Mouse (Mus musculus): Measurements from ENCODE around the gene Nlrc5. TPM values are rescaled to one million over a fixed set of nuclear protein-coding genes. Genes with fewer than 3 reads are reported as not detected.

Gene Nlrc5
- 0.28 and 0.47 TPM in 2 replicates for polyA plus RNA-seq (2015; fragmentation: Nextera tagmentation; extraction: Ambion mirVana)

DNA sequence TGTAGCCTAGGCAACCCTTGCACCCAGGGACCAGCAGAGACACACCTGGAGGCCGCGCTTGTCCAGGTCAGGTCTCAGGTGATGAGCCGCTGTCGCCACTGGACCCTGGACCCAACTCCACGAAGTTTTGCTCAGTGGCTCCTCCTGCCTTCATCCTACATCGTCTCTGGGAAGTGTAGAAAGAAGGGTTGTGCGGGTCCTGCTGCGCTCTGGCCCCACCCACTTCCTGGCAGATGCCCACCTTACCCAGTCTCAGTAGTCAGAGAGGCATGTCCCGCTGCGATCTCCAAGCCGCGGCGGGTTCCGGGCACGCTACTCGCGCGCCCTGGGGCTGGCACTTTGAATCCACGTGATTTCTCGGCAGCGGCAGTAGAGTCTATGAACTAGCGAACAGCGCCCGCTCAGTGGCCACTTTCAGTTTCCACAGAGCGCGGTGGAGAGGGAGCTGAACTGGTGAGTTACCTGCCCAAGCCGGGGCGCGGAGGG is at the start of gene Nlrc5:
TSS of gene Nlrc5 (plus strand) at position 376 of the 486 bp plus-strand sequence.
- Histone ChIP-seq H3K4me3 (replicated peaks; ENCODE audit: low read length) (peak within 1 kb of the TSS; percentile 47), H3K36me3 (ENCODE audit: control insufficient read depth, insufficient read depth) (no peaks in the 10 kb centered on the region), H3K9me3 (ENCODE audit: control insufficient read depth, low read length) (no peaks in the 10 kb centered on the region), H3K27me3 (replicated peaks; ENCODE audit: control insufficient read depth, insufficient read depth, low read length) (0 out of 2 replicates have a peak, but pooled peaks cover 9% of the 10 kb centered on the region), H3K9ac (replicated peaks; ENCODE audit: low read depth, low read length) (peak within 1 kb of the TSS; percentile 25; the same call in 1 of the 2 replicates), H3K4me2 (ENCODE audit: low read length) (peak within 1 kb of the TSS; percentile 83), H3K4me1 (replicated peaks; ENCODE audit: control insufficient read depth, insufficient read depth, low read length) (peaks cover 8% of the 10 kb centered on the region), H3K27ac (ENCODE audit: low read length) (no peak within 1 kb of the TSS)
- WGBS: 1% methylated on average over 29 of the region's 29 CpGs
- ATAC-seq: peak; percentile 31; the same call in 1 of the 2 replicates

DNA sequence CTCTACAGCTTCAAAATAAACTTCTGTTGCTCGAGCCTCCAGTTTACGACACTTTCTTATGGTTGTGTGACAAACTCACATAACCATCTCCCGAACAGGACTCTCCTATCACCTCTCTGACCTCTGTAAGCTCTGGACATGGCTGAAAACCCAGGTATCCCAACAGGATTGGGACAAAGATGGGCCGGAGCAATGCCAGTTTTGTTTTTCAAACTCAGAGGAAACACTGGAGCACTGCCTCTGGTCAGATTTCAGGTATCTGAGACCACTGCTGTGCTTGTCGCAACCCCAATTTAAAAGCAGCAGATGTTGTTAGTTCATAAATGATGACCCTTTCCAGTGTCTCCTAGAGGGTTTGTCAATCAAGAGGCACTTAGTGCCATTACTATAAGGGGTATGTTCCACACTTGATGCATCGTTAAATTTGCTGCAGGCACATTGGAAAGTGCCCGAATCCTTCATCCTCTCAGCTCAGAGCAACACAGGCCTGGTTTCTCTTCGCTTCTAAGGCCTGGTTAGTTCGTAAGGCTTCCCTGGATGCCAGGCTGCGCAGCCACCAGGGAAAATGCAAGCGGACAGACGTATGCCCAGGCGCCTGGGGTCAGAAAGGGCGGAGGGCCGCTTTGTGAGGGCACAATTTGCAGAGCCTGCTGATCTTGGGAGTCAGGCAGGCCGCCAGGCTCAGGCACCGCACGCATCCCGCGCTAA is 48.5 kb upstream of the Nlrc5 start:
- peak; percentile 23; the same call in 1 of the 2 replicates for ATAC-seq
- Histone ChIP-seq H3K4me1 (replicated peaks; ENCODE audit: control insufficient read depth, insufficient read depth, low read length) (peaks cover 19% of the 10 kb centered on the region), H3K36me3 (ENCODE audit: control insufficient read depth, insufficient read depth) (peaks cover 12% of the 10 kb centered on the region), H3K27ac (ENCODE audit: low read length) (peak overlapping the region; percentile 92), H3K27me3 (replicated peaks; ENCODE audit: control insufficient read depth, insufficient read depth, low read length) (no peaks in the 10 kb centered on the region), H3K4me3 (replicated peaks; ENCODE audit: low read length) (peak overlapping the region; percentile 71), H3K9ac (replicated peaks; ENCODE audit: low read depth, low read length) (peak overlapping the region; percentile 94), H3K4me2 (ENCODE audit: low read length) (peak overlapping the region; percentile 74), H3K9me3 (ENCODE audit: control insufficient read depth, low read length) (no peaks in the 10 kb centered on the region)
- 22% methylated on average over 20 of the region's 20 CpGs for WGBS

DNA sequence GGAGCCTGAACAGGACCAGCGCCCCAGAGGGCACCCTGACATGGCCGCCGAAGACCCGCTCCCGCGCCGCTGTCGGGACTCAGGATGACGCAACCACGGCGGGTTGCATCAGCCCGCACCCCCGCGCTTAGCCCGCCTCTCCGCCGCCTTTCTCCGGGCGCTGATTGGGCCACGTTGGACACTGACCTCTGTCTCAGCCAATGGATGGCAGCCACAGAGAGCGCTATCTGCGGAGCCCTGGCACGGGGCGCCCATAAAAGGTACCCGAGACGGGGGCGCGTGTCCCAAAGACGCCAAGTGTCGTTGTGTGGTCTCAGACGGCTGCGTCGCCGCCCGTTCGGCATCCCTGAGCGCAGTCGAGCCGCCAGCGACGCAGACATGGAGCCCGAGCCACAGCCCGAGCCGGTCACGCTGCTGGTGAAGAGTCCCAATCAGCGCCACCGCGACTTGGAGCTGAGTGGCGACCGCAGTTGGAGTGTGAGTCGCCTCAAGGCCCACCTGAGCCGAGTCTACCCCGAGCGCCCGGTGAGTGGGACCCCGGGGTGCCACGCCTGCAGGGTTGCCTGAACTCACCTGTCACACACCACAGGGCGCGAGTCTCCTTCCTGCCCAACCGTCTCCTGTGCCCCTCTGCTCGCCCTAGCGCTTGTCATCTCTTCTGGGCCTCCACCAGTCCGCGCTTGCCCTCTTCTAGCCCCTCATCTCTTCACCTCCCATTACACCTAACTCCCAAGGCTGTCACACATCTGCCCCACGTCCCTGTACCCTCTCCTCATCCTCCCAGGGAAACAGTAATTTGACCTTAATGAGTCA is 47.7 kb upstream of the Nlrc5 start, which contains the start of gene Herpud1:
TSS of gene Herpud1 (plus strand) at position 225 of the 813 bp plus-strand sequence.
- Histone ChIP-seq H3K27me3 (replicated peaks; ENCODE audit: control insufficient read depth, insufficient read depth, low read length) (no peaks in the 10 kb centered on the region), H3K9me3 (ENCODE audit: control insufficient read depth, low read length) (no peaks in the 10 kb centered on the region), H3K4me2 (ENCODE audit: low read length) (peak within 1 kb of the TSS; percentile 76), H3K9ac (replicated peaks; ENCODE audit: low read depth, low read length) (peak within 1 kb of the TSS; percentile 94), H3K4me3 (replicated peaks; ENCODE audit: low read length) (peak within 1 kb of the TSS; percentile 71), H3K36me3 (ENCODE audit: control insufficient read depth, insufficient read depth) (peaks cover 19% of the 10 kb centered on the region), H3K4me1 (replicated peaks; ENCODE audit: control insufficient read depth, insufficient read depth, low read length) (peaks cover 19% of the 10 kb centered on the region), H3K27ac (ENCODE audit: low read length) (peak within 1 kb of the TSS; percentile 92)
- ATAC-seq: peak; percentile 100
- WGBS: under 1% methylated on average over 65 of the region's 65 CpGs

DNA sequence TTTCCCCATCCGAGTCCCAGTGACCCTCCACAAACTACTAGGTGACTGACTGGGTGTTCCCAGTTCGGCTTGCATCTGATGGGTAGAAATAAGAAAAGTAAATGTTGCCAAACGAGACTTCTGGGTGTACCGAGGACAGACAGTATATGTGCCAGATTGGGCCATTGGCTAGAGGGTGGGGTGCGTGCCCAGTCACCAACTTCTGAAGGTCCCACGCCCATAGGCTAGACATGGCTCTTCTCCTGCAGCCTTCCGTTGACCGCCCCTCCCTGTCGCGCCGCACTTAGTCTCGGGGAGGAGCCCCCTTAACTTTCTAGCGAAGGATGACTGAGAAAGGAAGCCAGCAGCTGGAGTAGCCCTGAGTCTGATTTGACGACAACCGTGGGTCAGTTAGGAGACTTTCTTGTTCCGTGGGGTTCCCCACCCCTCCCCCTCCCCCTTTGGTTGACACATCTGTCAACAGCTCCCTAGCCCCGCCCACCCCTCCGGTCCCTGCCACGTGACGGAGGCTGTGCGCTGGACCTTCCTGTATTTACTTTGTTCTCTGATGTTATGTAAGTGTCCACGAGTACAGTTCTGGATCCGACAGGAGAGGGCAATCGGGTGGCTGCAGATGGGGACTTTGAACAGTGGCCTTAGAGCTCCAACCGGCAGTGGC is 47.0 kb upstream of the Nlrc5 start:
- WGBS: 0% methylated on average over 25 of the region's 25 CpGs
- Histone ChIP-seq H3K4me3 (replicated peaks; ENCODE audit: low read length) (peak overlapping the region; percentile 71), H3K36me3 (ENCODE audit: control insufficient read depth, insufficient read depth) (peaks cover 27% of the 10 kb centered on the region), H3K9me3 (ENCODE audit: control insufficient read depth, low read length) (no peaks in the 10 kb centered on the region), H3K27ac (ENCODE audit: low read length) (no peak overlapping the region), H3K4me2 (ENCODE audit: low read length) (peak overlapping the region; percentile 76), H3K4me1 (replicated peaks; ENCODE audit: control insufficient read depth, insufficient read depth, low read length) (peaks cover 19% of the 10 kb centered on the region), H3K9ac (replicated peaks; ENCODE audit: low read depth, low read length) (peak overlapping the region; percentile 94), H3K27me3 (replicated peaks; ENCODE audit: control insufficient read depth, insufficient read depth, low read length) (no peaks in the 10 kb centered on the region)
- no peak for ATAC-seq

DNA sequence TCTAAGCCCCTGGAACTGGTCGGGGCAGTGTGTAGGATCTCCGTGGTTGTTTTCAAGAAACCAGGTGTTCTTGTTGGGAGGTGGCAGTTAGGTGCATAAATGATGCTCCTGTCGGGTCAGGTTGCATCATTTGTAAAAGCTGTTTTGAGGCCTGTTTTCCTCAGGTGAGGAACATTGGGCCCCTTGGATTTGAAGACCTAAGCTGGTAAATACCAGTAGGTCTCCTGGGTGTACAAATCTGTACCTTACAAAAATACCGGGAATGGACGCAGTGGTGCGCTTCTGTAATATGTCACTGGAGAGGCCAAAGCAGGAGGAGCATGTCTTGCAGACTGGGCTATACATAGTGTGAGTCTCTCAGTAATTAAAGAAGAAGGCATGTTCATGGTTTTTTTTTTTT is 46.4 kb upstream of the Nlrc5 start:
- Histone ChIP-seq H3K4me2 (ENCODE audit: low read length) (peak overlapping the region; percentile 76), H3K4me3 (replicated peaks; ENCODE audit: low read length) (peak overlapping the region; percentile 71), H3K4me1 (replicated peaks; ENCODE audit: control insufficient read depth, insufficient read depth, low read length) (peaks cover 19% of the 10 kb centered on the region), H3K27ac (ENCODE audit: low read length) (no peak overlapping the region), H3K9ac (replicated peaks; ENCODE audit: low read depth, low read length) (peak overlapping the region; percentile 94), H3K27me3 (replicated peaks; ENCODE audit: control insufficient read depth, insufficient read depth, low read length) (no peaks in the 10 kb centered on the region), H3K9me3 (ENCODE audit: control insufficient read depth, low read length) (no peaks in the 10 kb centered on the region), H3K36me3 (ENCODE audit: control insufficient read depth, insufficient read depth) (peaks cover 33% of the 10 kb centered on the region)
- 21% methylated on average over 6 of the region's 6 CpGs for WGBS
- no peak for ATAC-seq

DNA sequence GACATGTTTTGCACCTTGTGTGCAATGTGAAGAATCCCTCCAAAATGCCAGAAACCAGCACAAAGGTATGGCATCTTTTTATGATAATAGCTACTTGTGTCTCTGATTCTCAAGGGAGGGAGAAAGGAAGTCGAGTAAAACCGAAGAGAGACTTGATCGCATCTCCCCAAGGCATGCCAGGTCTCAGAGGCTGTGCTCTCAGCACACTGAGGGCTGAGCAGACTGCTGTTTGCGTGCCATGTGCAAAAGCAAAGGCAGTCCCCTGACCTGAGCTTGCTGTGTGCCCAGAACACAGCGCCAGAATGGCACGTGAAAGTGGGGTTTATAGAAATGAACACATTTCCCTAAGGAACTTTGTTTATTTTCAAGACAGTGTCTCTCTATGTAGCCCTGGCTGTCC is 44.6 kb upstream of the Nlrc5 start:
- Histone ChIP-seq H3K9me3 (ENCODE audit: control insufficient read depth, low read length) (no peaks in the 10 kb centered on the region), H3K4me2 (ENCODE audit: low read length) (no peak overlapping the region), H3K4me1 (replicated peaks; ENCODE audit: control insufficient read depth, insufficient read depth, low read length) (peaks cover 19% of the 10 kb centered on the region), H3K9ac (replicated peaks; ENCODE audit: low read depth, low read length) (no peak overlapping the region), H3K4me3 (replicated peaks; ENCODE audit: low read length) (no peak overlapping the region), H3K27ac (ENCODE audit: low read length) (no peak overlapping the region), H3K27me3 (replicated peaks; ENCODE audit: control insufficient read depth, insufficient read depth, low read length) (no peaks in the 10 kb centered on the region), H3K36me3 (ENCODE audit: control insufficient read depth, insufficient read depth) (peaks cover 45% of the 10 kb centered on the region)
- no peak for ATAC-seq
- 95% methylated on average over 6 of the region's 6 CpGs for WGBS

DNA sequence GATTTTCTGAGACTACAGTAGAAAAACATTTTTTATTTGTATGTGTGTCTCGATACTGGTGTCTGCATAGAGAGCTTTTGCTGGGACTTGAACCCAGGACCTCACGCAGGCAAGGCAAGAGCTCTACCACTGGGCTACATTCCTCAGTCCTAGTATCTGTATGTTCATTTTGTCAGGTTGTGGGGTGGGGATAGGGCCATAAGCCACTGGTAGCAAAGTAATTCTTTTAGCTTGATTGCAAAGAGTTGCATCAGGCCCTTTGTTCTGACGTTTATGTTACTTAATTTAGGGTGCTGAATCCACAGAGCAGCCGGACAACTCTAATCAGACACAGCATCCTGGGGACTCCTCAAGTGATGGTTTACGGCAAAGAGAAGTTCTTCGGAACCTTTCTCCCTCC is 43.7 kb upstream of the Nlrc5 start:
- ATAC-seq: no peak
- Histone ChIP-seq H3K36me3 (ENCODE audit: control insufficient read depth, insufficient read depth) (peaks cover 51% of the 10 kb centered on the region), H3K9me3 (ENCODE audit: control insufficient read depth, low read length) (no peaks in the 10 kb centered on the region), H3K27ac (ENCODE audit: low read length) (no peak overlapping the region), H3K4me2 (ENCODE audit: low read length) (no peak overlapping the region), H3K9ac (replicated peaks; ENCODE audit: low read depth, low read length) (no peak overlapping the region), H3K4me1 (replicated peaks; ENCODE audit: control insufficient read depth, insufficient read depth, low read length) (peaks cover 18% of the 10 kb centered on the region), H3K4me3 (replicated peaks; ENCODE audit: low read length) (no peak overlapping the region), H3K27me3 (replicated peaks; ENCODE audit: control insufficient read depth, insufficient read depth, low read length) (no peaks in the 10 kb centered on the region)
- 95% methylated on average over 6 of the region's 6 CpGs for WGBS

DNA sequence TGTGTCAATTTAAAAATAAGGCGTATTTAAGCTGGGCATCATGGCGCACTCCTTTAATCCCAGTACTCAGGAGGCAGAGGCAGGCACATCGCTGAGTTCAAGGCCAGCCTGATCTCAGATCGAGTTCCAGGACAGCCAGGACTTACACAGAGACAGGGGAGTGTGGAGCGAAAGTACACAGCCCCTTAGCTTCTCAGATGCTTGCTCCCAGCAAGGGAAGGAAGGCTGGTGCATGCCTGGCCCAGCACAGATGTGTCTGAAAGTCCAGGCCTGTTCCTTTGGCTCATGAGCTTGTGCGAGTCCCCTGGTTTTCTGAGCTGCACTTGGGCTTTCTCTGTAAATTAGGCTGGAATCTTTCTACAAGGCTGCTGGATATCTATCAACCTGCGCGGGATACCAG is 43.2 kb upstream of the Nlrc5 start:
- 96% methylated on average over 8 of the region's 8 CpGs for WGBS
- ATAC-seq: no peak

DNA sequence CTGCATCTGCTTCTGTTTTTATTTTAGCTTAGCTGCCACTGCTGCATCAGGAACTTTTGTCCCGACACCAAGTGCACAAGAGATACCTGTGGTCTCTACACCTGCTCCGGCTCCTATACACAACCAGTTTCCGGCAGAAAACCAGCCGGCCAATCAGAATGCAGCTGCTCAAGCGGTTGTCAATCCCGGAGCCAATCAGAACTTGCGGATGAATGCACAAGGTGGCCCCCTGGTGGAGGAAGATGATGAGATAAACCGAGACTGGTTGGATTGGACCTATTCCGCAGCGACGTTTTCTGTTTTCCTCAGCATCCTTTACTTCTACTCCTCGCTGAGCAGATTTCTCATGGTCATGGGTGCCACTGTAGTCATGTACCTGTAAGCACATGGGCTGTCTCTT is 42.0 kb upstream of the Nlrc5 start:
- H3K4me3 ChIP-seq (replicated peaks; ENCODE audit: low read length): no peak overlapping the region
- peaks cover 13% of the 10 kb centered on the region for H3K4me1 ChIP-seq (replicated peaks; ENCODE audit: control insufficient read depth, insufficient read depth, low read length)
- WGBS: 78% methylated on average over 12 of the region's 12 CpGs
- H3K9ac ChIP-seq (replicated peaks; ENCODE audit: low read depth, low read length): no peak overlapping the region
- H3K36me3 ChIP-seq (ENCODE audit: control insufficient read depth, insufficient read depth): peaks cover 51% of the 10 kb centered on the region
- H3K27me3 ChIP-seq (replicated peaks; ENCODE audit: control insufficient read depth, insufficient read depth, low read length): no peaks in the 10 kb centered on the region
- no peak overlapping the region for H3K4me2 ChIP-seq (ENCODE audit: low read length)
- no peak overlapping the region for H3K27ac ChIP-seq (ENCODE audit: low read length)
- no peak for ATAC-seq
- H3K9me3 ChIP-seq (ENCODE audit: control insufficient read depth, low read length): no peaks in the 10 kb centered on the region

More for the DNA sequence above, 43.2 kb upstream of the Nlrc5 start:
- H3K27me3 ChIP-seq (replicated peaks; ENCODE audit: control insufficient read depth, insufficient read depth, low read length): no peaks in the 10 kb centered on the region
- no peak overlapping the region for H3K4me3 ChIP-seq (replicated peaks; ENCODE audit: low read length)
- H3K9me3 ChIP-seq (ENCODE audit: control insufficient read depth, low read length): no peaks in the 10 kb centered on the region
- no peak overlapping the region for H3K27ac ChIP-seq (ENCODE audit: low read length)
- no peak overlapping the region for H3K9ac ChIP-seq (replicated peaks; ENCODE audit: low read depth, low read length)
- no peak overlapping the region for H3K4me2 ChIP-seq (ENCODE audit: low read length)
- peaks cover 51% of the 10 kb centered on the region for H3K36me3 ChIP-seq (ENCODE audit: control insufficient read depth, insufficient read depth)
- peaks cover 14% of the 10 kb centered on the region for H3K4me1 ChIP-seq (replicated peaks; ENCODE audit: control insufficient read depth, insufficient read depth, low read length)
